Mouse (Mus musculus): ENCODE results near the gene Tmem59. TPM values are rescaled to one million over a fixed set of nuclear protein-coding genes. Genes with fewer than 3 reads are reported as not detected.

Tmem59 gene
- 657 and 956 TPM in 2 replicates for polyA plus RNA-seq (2015; fragmentation: Nextera tagmentation; extraction: Ambion mirVana)

DNA sequence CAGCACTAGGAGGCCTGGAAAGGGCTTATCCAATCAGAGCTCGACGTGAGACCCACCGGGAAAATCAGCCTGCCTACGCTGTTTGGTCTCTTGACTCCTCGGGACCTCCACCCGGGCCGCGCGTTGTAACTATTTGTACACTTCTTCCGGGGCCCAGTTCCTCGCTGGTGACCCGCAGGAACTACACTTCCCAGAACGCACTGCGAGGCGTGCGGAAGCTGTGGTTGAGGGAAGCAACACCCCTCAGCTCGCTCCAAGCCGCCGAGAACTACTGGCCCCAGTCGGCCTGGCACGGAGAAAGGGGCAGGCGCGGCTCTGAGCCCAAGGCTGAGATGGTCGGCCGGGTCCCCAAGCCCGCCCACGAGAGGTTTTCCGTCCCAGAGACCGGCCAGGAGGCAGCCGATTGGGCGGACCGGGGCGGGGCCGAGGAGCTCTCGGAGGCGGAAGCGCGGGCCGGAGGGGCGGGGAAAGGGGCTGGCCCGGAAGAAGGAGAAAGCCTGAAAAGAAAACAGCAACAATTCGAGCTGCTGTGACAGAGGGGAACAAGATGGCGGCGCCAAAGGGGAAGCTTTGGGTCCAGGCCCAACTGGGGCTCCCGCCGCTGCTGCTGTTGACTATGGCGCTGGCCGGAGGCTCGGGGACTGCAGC is at the start of gene Tmem59:
Gene Tmem59 (plus strand): TSS at position 218 of the 648 bp plus-strand sequence.

DNA sequence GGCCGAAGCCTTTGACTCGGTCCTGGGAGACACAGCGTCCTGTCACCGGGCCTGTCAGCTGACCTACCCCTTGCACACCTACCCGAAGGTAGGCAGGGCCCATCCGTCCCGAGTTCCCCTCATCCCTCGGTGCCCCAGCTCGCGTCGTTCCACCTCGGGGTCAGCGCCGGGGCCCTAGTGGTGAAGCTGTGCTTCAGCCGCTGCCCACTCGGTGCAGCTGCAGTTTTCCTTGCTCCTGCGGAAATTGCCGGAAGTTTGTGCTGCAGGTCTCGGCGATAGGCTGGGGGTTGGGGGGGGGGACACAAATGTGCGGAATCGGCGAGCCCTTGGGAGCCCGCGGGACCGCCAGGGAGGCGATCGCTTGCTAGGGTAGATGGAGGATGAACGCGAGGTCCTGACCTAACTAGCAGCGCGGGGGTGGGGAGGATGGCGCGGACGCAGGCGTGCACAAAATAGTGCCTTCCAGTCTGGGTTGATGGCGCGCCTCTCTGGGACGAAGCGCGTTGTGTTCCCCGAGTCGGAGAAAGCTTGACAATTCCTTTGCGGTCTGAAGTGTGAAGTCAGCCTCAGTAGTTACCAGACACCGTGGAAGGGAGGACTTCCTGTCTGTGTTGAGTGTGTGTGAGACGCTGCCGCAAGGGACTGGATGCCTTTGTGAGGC is 761 bp downstream of the Tmem59 start, which contains the start of gene Tceanc2:
Gene Tceanc2 (minus strand): TSS at position 287 of the 661 bp plus-strand sequence.

DNA sequence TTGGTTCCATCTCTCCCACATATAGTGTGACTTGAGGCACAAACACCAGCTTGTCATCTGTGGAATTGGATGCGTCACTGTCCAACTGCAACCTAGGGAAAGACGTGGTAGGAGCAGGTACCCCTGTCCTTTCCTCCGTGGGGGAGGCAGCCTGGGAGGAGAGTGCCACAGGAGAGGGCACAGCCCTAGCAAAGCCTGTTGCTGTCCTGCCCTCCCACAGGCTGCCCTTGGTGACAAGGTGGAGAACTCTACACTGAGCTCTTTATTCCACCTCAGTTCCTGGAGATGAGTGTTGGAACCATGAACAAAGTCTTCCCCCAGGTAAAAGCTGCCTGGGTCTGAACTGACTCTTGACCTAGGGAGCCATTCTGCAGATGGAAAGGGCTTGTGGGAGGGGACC is 30.7 kb downstream of the Tmem59 start, which contains the start of gene Ldlrad1:
Gene Ldlrad1 (plus strand): TSS at position 301 of the 400 bp plus-strand sequence.

Other genes with a start within 250 kb of the Tmem59 start
- gene Mrpl37, start 111.5 kb upstream of the Tmem59 start, polyA plus RNA-seq (2015; fragmentation: Nextera tagmentation; extraction: Ambion mirVana): 59.4 and 94.9 TPM in 2 replicates
- 7.5 and 12.0 TPM in 2 replicates for gene Cyb5rl, start 111.4 kb upstream of the Tmem59 start, polyA plus RNA-seq (2015; fragmentation: Nextera tagmentation; extraction: Ambion mirVana)
- gene Cdcp2, start 81.5 kb upstream of the Tmem59 start, polyA plus RNA-seq (2015; fragmentation: Nextera tagmentation; extraction: Ambion mirVana): 0.11 TPM in 1 of 2 replicates, not detected in the other
- gene Tceanc2, start 717 bp downstream of the Tmem59 start, polyA plus RNA-seq (2015; fragmentation: Nextera tagmentation; extraction: Ambion mirVana): 27.3 and 32.1 TPM in 2 replicates
- gene Ldlrad1, start 30.8 kb downstream of the Tmem59 start, polyA plus RNA-seq (2015; fragmentation: Nextera tagmentation; extraction: Ambion mirVana): not detected in 2 replicates
- gene Lrrc42, start 75.1 kb downstream of the Tmem59 start, polyA plus RNA-seq (2015; fragmentation: Nextera tagmentation; extraction: Ambion mirVana): 30.5 and 34.8 TPM in 2 replicates
- 59.2 and 71.8 TPM in 2 replicates for gene Hspb11, start 75.2 kb downstream of the Tmem59 start, polyA plus RNA-seq (2015; fragmentation: Nextera tagmentation; extraction: Ambion mirVana)
- gene Dio1, start 128.8 kb downstream of the Tmem59 start, polyA plus RNA-seq (2015; fragmentation: Nextera tagmentation; extraction: Ambion mirVana): 0.15 and 0.20 TPM in 2 replicates
- gene Yipf1, start 136.0 kb downstream of the Tmem59 start, polyA plus RNA-seq (2015; fragmentation: Nextera tagmentation; extraction: Ambion mirVana): 238 and 436 TPM in 2 replicates
- 8.4 and 15.6 TPM in 2 replicates for gene Ndc1, start 189.4 kb downstream of the Tmem59 start, polyA plus RNA-seq (2015; fragmentation: Nextera tagmentation; extraction: Ambion mirVana)

Data from adrenal gland, postnatal 0 days (tissue).